8 mouse cellular contexts compared by ENCODE assay signal in the genomic region with DNA sequence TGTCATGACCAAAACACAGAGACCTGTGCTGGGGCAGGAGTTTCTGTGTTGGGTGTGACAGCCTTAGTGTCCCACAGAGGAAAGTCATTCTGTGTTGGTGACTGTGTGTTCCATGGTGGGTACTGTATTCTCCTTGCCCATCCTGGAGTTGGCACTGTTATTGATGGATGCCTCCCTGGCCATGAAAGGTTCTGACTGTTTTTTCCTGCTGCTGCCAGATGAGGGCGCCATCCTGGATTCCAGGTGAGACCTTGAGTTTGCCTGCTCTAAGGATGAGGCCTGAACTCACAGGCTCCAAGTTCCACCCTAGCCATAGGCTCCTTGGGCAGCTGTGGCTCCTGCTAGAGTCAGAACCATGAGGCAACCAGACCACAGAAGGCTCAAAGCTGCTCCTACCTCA. TPM values are rescaled to one million over a fixed set of nuclear protein-coding genes. Genes with fewer than 3 reads are reported as not detected.
DNase-seq lines count a peak whose midpoint lies in the region; TF ChIP-seq lines count a peak whose summit lies in the region.

No protein-coding gene starts in this region.

- DNase-seq in adrenal gland, postnatal 14 days, result peak; percentile 60
- no peak for DNase-seq in adrenal gland, adult 2 months
- peak; percentile 11 for DNase-seq in kidney, adult 9 months
- no peak for DNase-seq in kidney, adult 8-10 months
- peak; percentile 31 to 34 for DNase-seq in cerebellum, postnatal 36 days
- no peak for DNase-seq in gastrocnemius, adult 8-10 months (ENCODE audit: low spot score in 2 of 2)
- no peak for DNase-seq in layer of hippocampus, adult 18-20 months (ENCODE audit: low spot score in 2 of 2)

- H3K9me3 ChIP-seq in E14TG2a.4 (ENCODE audit: low read length), result no peaks in the 10 kb centered on the region

- H3K4me1 ChIP-seq in E14TG2a.4 (replicated peaks; ENCODE audit: low read depth, low read length), result peaks cover 24% of the 10 kb centered on the region

- H3K27me3 ChIP-seq in E14TG2a.4 (ENCODE audit: insufficient read depth, low read length), result no peaks in the 10 kb centered on the region

- TF ChIP-seq CTCF in E14TG2a.4 (conservative IDR thresholded peaks at IDR 0.05; ENCODE audit: low read length), result peak; percentile 73

- peaks cover 89% of the 10 kb centered on the region for H3K36me3 ChIP-seq in E14TG2a.4 (ENCODE audit: insufficient read depth, low read length)

- no peak overlapping the region for H3K4me3 ChIP-seq in E14TG2a.4 (replicated peaks; ENCODE audit: low read length)

RNA-seq across cellular contexts. Expression of a gene that starts 47.4 kb away (rescaled TPM):
- total RNA-seq in adrenal gland, postnatal 14 days (2021), result 22.7 and 26.8 TPM in 2 replicates
- 10 to 100 TPM; 23.0 to 28.1 TPM for total RNA-seq in adrenal gland, adult 2 months (2021)
- polyA plus RNA-seq in adrenal gland, adult 2 months (2012; rRNA removed), result 14.1 and 19.8 TPM in 2 replicates
- total RNA-seq in gastrocnemius, adult 8-10 months (2022), result 10 to 100 TPM; 31.1 to 36.8 (median 34.2) TPM
- 10 to 100 TPM; 31.2 to 37.2 TPM for total RNA-seq in layer of hippocampus, adult 18-20 months (2021)

RNA-seq across cellular contexts. Expression of a gene that starts 47.4 kb away (rescaled TPM):
- total RNA-seq in adrenal gland, postnatal 14 days (2021), result 23.3 and 28.1 TPM in 2 replicates
- 10 to 100 TPM; 24.2 to 25.1 TPM for total RNA-seq in adrenal gland, adult 2 months (2021)
- 14.1 and 14.7 TPM in 2 replicates for polyA plus RNA-seq in adrenal gland, adult 2 months (2012; rRNA removed)
- 1 to 10 TPM; 7.1 to 9.8 (median 8.1) TPM for total RNA-seq in gastrocnemius, adult 8-10 months (2022)
- total RNA-seq in layer of hippocampus, adult 18-20 months (2021), result 10 to 100 TPM; 24.5 to 26.5 TPM

Comparison
In these comparisons a context has a peak if more than half of its experiments do, and no peak if none do; other contexts are left out.
1. DNase-seq: peak in adrenal gland, postnatal 14 days (single experiment), kidney, adult 9 months (single experiment) and cerebellum, postnatal 36 days (2 of 2); none in adrenal gland, adult 2 months (single experiment), kidney, adult 8-10 months (0 of 2), gastrocnemius, adult 8-10 months (0 of 2) and layer of hippocampus, adult 18-20 months (0 of 2).